Mouse (Mus musculus): ENCODE measurements around the gene Akap10. TPM values are rescaled to one million over a fixed set of nuclear protein-coding genes. Genes with fewer than 3 reads are reported as not detected.

Akap10 gene
- total and polyA plus RNA-seq, 3 experiments = 17.7 to 20.1 TPM; not detected in 1

- H3K27ac ChIP-seq (ENCODE audit: control insufficient read depth, low read depth, low read length) = no peak overlapping the region
- no peak overlapping the region for H3K9ac ChIP-seq (ENCODE audit: control insufficient read depth, low read depth, low read length, poor library complexity, severe bottlenecking)
- H3K9me3 ChIP-seq (replicated peaks; ENCODE audit: insufficient read depth, low read length) = no peaks in the 10 kb centered on the region
- H3K4me1 ChIP-seq (ENCODE audit: control insufficient read depth in 1 of 2, insufficient read depth in 2 of 2, low read length in 2 of 2) = peaks cover 7 to 25% of the 10 kb centered on the region in 2 experiments
- no peaks in the 10 kb centered on the region for H3K27me3 ChIP-seq (ENCODE audit: control insufficient read depth in 1 of 2, insufficient read depth in 2 of 2, low read length in 2 of 2)
- H3K4me3 ChIP-seq (ENCODE audit: control insufficient read depth in 1 of 2, insufficient read depth in 1 of 2, low read depth in 2 of 2, low read length in 2 of 2) = no peak overlapping the region
- H3K79me2 ChIP-seq (ENCODE audit: control insufficient read depth, insufficient read depth, low read length, poor library complexity) = no peaks in the 10 kb centered on the region
- DNase-seq (ENCODE audit: low read depth, low spot score) = peak; percentile 55
- H3K36me3 ChIP-seq (ENCODE audit: control insufficient read depth in 1 of 2, insufficient read depth in 2 of 2, low read length in 2 of 2) = peaks cover 0 to 21% of the 10 kb centered on the region in 2 experiments; a peak in 3 of 4 replicates
- TF ChIP-seq RCOR1 (IDR thresholded peaks at IDR 0.05; ENCODE audit: low read depth, low read length) (peak; percentile 47), EP300 (IDR thresholded peaks at IDR 0.05; ENCODE audit: low read depth in 1 of 2, low read length in 2 of 2) (peak in 1 of 2 experiments; percentile 29; a peak in 1 of 4 replicates), ELF1 (IDR thresholded peaks at IDR 0.05; ENCODE audit: low read depth, low read length) (no peak), JUND (IDR thresholded peaks at IDR 0.05; ENCODE audit: low read depth, low read length) (no peak), RAD21 (IDR thresholded peaks at IDR 0.05; ENCODE audit: low read depth, low read length) (no peak), CTCF (IDR thresholded peaks at IDR 0.05 in 2 of 3, conservative IDR thresholded peaks at IDR 0.05 in 1 of 3; ENCODE audit: control insufficient read depth in 1 of 3, insufficient read depth in 1 of 3, low read depth in 2 of 3, low read length in 3 of 3, poor library complexity in 1 of 3, severe bottlenecking in 1 of 3) (no peak)
Measured at GRCm38 (mm10) chr11:61839182-61839581, 90.9 kb downstream of the Akap10 start.

Other genes starting within 250 kb of the Akap10 start
- gene Fam83g, start 246.2 kb downstream of the Akap10 start, total RNA-seq (2012; rRNA removed) = 6.2 and 9.7 TPM in 2 replicates
- gene Fam83g, start 246.2 kb downstream of the Akap10 start, polyA plus RNA-seq (2012; ENCODE audit: insufficient read depth in 1 of 2, insufficient read length in 2 of 2, low read depth in 1 of 2, low replicate concordance in 2 of 2, missing spikeins in 1 of 2) = 1 to 10 TPM in 1 of 2 experiments, not detected in 1; 5.4 TPM
- not detected in 2 replicates for gene Slc5a10, start 209.4 kb downstream of the Akap10 start, total RNA-seq (2012; rRNA removed)
- gene Slc5a10, start 209.4 kb downstream of the Akap10 start, polyA plus RNA-seq (2012; ENCODE audit: insufficient read depth in 1 of 2, insufficient read length in 2 of 2, low read depth in 1 of 2, low replicate concordance in 2 of 2, missing spikeins in 1 of 2) = under 1 TPM in 1 of 2 experiments, not detected in 1; 0.08 TPM
- 29.0 and 35.1 TPM in 2 replicates for gene Prpsap2, start 168.2 kb downstream of the Akap10 start, total RNA-seq (2012; rRNA removed)
- 10 to 100 TPM in 1 of 2 experiments, not detected in 1; 30.7 TPM for gene Prpsap2, start 168.2 kb downstream of the Akap10 start, polyA plus RNA-seq (2012; ENCODE audit: insufficient read depth in 1 of 2, insufficient read length in 2 of 2, low read depth in 1 of 2, low replicate concordance in 2 of 2, missing spikeins in 1 of 2)
- 7.2 and 9.4 TPM in 2 replicates for gene Ulk2, start 75.2 kb downstream of the Akap10 start, total RNA-seq (2012; rRNA removed)
- 10 to 100 TPM in 1 of 2 experiments, not detected in 1; 10.3 TPM for gene Ulk2, start 75.2 kb downstream of the Akap10 start, polyA plus RNA-seq (2012; ENCODE audit: insufficient read depth in 1 of 2, insufficient read length in 2 of 2, low read depth in 1 of 2, low replicate concordance in 2 of 2, missing spikeins in 1 of 2)
- gene Specc1, start 26.5 kb upstream of the Akap10 start, total RNA-seq (2012; rRNA removed) = 2.3 and 2.5 TPM in 2 replicates
- 1 to 10 TPM in 1 of 2 experiments, not detected in 1; 5.8 TPM for gene Specc1, start 26.5 kb upstream of the Akap10 start, polyA plus RNA-seq (2012; ENCODE audit: insufficient read depth in 1 of 2, insufficient read length in 2 of 2, low read depth in 1 of 2, low replicate concordance in 2 of 2, missing spikeins in 1 of 2)

Data from MEL (cell line).